Mouse (Mus musculus) heart, embryonic 15.5 days (tissue): ENCODE measurements at regions not wholly inside any gene's neighbourhood (a gene's known extent, or its start where the extent isn't known, plus 50 kb on each side); places are given as distances from the start of the nearest gene placed in this dataset.

ENCODE experiments used
- ATAC-seq: fragments of 200-750 bp; cut with Nextera tagmentation; replicated peaks from 2 replicates; pipeline ENCODE4 v1.8.0; 2017; ENCODE audit warnings: low read depth, moderate TSS enrichment; ENCODE audit not compliant: insufficient number of reproducible peaks, insufficient read depth, low FRiP score
- H3K27ac ChIP-seq: fragments of 300-500 bp; sonication (generic); 2 replicates; pipeline ENCODE4 v1.5.1; 2015; ENCODE audit warnings: mild to moderate bottlenecking, inconsistent platforms
- H3K27me3 ChIP-seq: fragments of 300-500 bp; sonication (generic); 2 replicates; pipeline ENCODE4 v1.6.1; 2015; ENCODE audit warnings: inconsistent platforms
- H3K36me3 ChIP-seq: fragments of 300-500 bp; sonication (generic); 2 replicates; pipeline ENCODE4 v1.6.1; 2015; ENCODE audit warnings: mild to moderate bottlenecking, inconsistent platforms
- H3K4me1 ChIP-seq: fragments of 300-500 bp; sonication (generic); replicated peaks from 2 replicates; pipeline ENCODE4 v1.6.1; 2015; ENCODE audit warnings: inconsistent platforms
- H3K4me2 ChIP-seq: fragments of 300-500 bp; sonication (generic); 2 replicates; pipeline ENCODE4 v1.6.1; 2015; ENCODE audit warnings: inconsistent platforms, mild to moderate bottlenecking, moderate library complexity
- H3K4me3 ChIP-seq: fragments of 300-500 bp; sonication (generic); 2 replicates; pipeline ENCODE4 v1.5.1; 2015; ENCODE audit warnings: mild to moderate bottlenecking, inconsistent platforms
- H3K9ac ChIP-seq: fragments of 300-500 bp; sonication (generic); 2 replicates; pipeline ENCODE4 v1.6.1; 2015; ENCODE audit warnings: mild to moderate bottlenecking, inconsistent platforms
- H3K9me3 ChIP-seq: fragments of 300-500 bp; sonication (generic); replicated peaks from 2 replicates; pipeline ENCODE4 v1.6.1; 2016; ENCODE audit warnings: inconsistent platforms
- WGBS: fragments of 180-500 bp; shearing (Covaris S2); methylation state at CpG from one replicate; pipeline ENCODE4 v1.1.7; 2015; ENCODE audit warnings: mixed read lengths; 5-methylcytosine and 5-hydroxymethylcytosine counted together

GRCm38 (mm10) chr13:119331815-119332214, 96.6 kb upstream of the Paip1 start:
- WGBS, result 93% methylated on average over 3 of the region's 3 CpGs
- H3K9ac ChIP-seq, result no peak overlapping the region
- no peak overlapping the region for H3K4me2 ChIP-seq
- H3K4me3 ChIP-seq, result no peak overlapping the region
- H3K27ac ChIP-seq, result no peak overlapping the region
- H3K9me3 ChIP-seq, result no peaks in the 10 kb centered on the region
- H3K36me3 ChIP-seq, result peaks cover 17% of the 10 kb centered on the region
- no peaks in the 10 kb centered on the region for H3K4me1 ChIP-seq
- no peaks in the 10 kb centered on the region for H3K27me3 ChIP-seq
- ATAC-seq, result no peak

GRCm38 (mm10) chr13:119333915-119334314, 94.5 kb upstream of the Paip1 start:
- WGBS, result 85% methylated on average over 6 of the region's 6 CpGs
- Histone ChIP-seq H3K27ac (no peak overlapping the region), H3K4me2 (no peak overlapping the region), H3K9me3 (no peaks in the 10 kb centered on the region), H3K27me3 (no peaks in the 10 kb centered on the region), H3K36me3 (peaks cover 32% of the 10 kb centered on the region), H3K9ac (no peak overlapping the region), H3K4me1 (no peaks in the 10 kb centered on the region), H3K4me3 (no peak overlapping the region)
- ATAC-seq, result no peak

GRCm38 (mm10) chr13:119337861-119338260, 90.5 kb upstream of the Paip1 start:
- no peaks in the 10 kb centered on the region for H3K9me3 ChIP-seq
- no peaks in the 10 kb centered on the region for H3K27me3 ChIP-seq
- H3K4me2 ChIP-seq, result no peak overlapping the region
- H3K27ac ChIP-seq, result no peak overlapping the region
- ATAC-seq, result no peak
- WGBS, result 77% methylated on average over 5 of the region's 5 CpGs
- H3K4me3 ChIP-seq, result no peak overlapping the region
- H3K4me1 ChIP-seq, result 0 out of 2 replicates have a peak, but pooled peaks cover 2% of the 10 kb centered on the region
- no peak overlapping the region for H3K9ac ChIP-seq
- H3K36me3 ChIP-seq, result peaks cover 43% of the 10 kb centered on the region

- WGBS, result 61% methylated on average over 5 of the region's 5 CpGs
- Histone ChIP-seq H3K27me3 (no peaks in the 10 kb centered on the region), H3K4me3 (no peak overlapping the region), H3K9me3 (no peaks in the 10 kb centered on the region), H3K36me3 (peaks cover 48% of the 10 kb centered on the region), H3K4me2 (no peak overlapping the region), H3K9ac (no peak overlapping the region), H3K4me1 (0 out of 2 replicates have a peak, but pooled peaks cover 2% of the 10 kb centered on the region), H3K27ac (no peak overlapping the region)
- ATAC-seq, result no peak
Observed at GRCm38 (mm10) chr13:119339016-119339415, 89.4 kb upstream of the Paip1 start.

- Histone ChIP-seq H3K4me2 (no peak overlapping the region), H3K27ac (no peak overlapping the region), H3K27me3 (no peaks in the 10 kb centered on the region), H3K36me3 (peaks cover 47% of the 10 kb centered on the region), H3K4me3 (no peak overlapping the region), H3K4me1 (0 out of 2 replicates have a peak, but pooled peaks cover 2% of the 10 kb centered on the region), H3K9ac (no peak overlapping the region), H3K9me3 (no peaks in the 10 kb centered on the region)
- ATAC-seq, result no peak
- WGBS, result 80% methylated on average over 11 of the region's 11 CpGs
Observed at GRCm38 (mm10) chr13:119339762-119340161, 88.6 kb upstream of the Paip1 start.

GRCm38 (mm10) chr13:119341833-119342232, 86.6 kb upstream of the Paip1 start:
- Histone ChIP-seq H3K36me3 (peaks cover 38% of the 10 kb centered on the region), H3K4me1 (0 out of 2 replicates have a peak, but pooled peaks cover 2% of the 10 kb centered on the region), H3K4me2 (no peak overlapping the region), H3K27ac (no peak overlapping the region), H3K27me3 (no peaks in the 10 kb centered on the region), H3K9ac (no peak overlapping the region), H3K9me3 (no peaks in the 10 kb centered on the region), H3K4me3 (no peak overlapping the region)
- WGBS, result 40% methylated on average over 2 of the region's 2 CpGs
- no peak for ATAC-seq

GRCm38 (mm10) chr13:119342761-119343160, 85.6 kb upstream of the Paip1 start:
- WGBS, result 89% methylated on average over 7 of the region's 7 CpGs

GRCm38 (mm10) chr13:119347988-119348387, 80.4 kb upstream of the Paip1 start:
- H3K27me3 ChIP-seq, result no peaks in the 10 kb centered on the region

More at GRCm38 (mm10) chr13:119342761-119343160, 85.6 kb upstream of the Paip1 start:
- peaks cover 32% of the 10 kb centered on the region for H3K36me3 ChIP-seq
- no peak overlapping the region for H3K9ac ChIP-seq
- H3K27me3 ChIP-seq, result no peaks in the 10 kb centered on the region
- H3K4me2 ChIP-seq, result no peak overlapping the region
- no peak for ATAC-seq
- H3K27ac ChIP-seq, result no peak overlapping the region
- no peaks in the 10 kb centered on the region for H3K9me3 ChIP-seq
- H3K4me3 ChIP-seq, result no peak overlapping the region
- H3K4me1 ChIP-seq, result 0 out of 2 replicates have a peak, but pooled peaks cover 2% of the 10 kb centered on the region

GRCm38 (mm10) chr13:119351346-119351745, 77.1 kb upstream of the Paip1 start:
- 66% methylated on average over 13 of the region's 13 CpGs for WGBS
- Histone ChIP-seq H3K9ac (no peak overlapping the region), H3K4me3 (no peak overlapping the region), H3K27ac (no peak overlapping the region), H3K9me3 (no peaks in the 10 kb centered on the region), H3K4me1 (no peaks in the 10 kb centered on the region), H3K36me3 (peaks cover 50% of the 10 kb centered on the region), H3K27me3 (no peaks in the 10 kb centered on the region), H3K4me2 (no peak overlapping the region)
- no peak for ATAC-seq

More at GRCm38 (mm10) chr13:119347988-119348387, 80.4 kb upstream of the Paip1 start:
- no peak overlapping the region for H3K9ac ChIP-seq
- no peak for ATAC-seq
- H3K4me3 ChIP-seq, result no peak overlapping the region
- no peak overlapping the region for H3K27ac ChIP-seq
- 90% methylated on average over 3 of the region's 3 CpGs for WGBS
- no peaks in the 10 kb centered on the region for H3K9me3 ChIP-seq
- peaks cover 30% of the 10 kb centered on the region for H3K36me3 ChIP-seq
- H3K4me1 ChIP-seq, result no peaks in the 10 kb centered on the region
- H3K4me2 ChIP-seq, result no peak overlapping the region

- Histone ChIP-seq H3K9me3 (no peaks in the 10 kb centered on the region), H3K36me3 (peaks cover 66% of the 10 kb centered on the region), H3K9ac (no peak overlapping the region), H3K4me1 (no peaks in the 10 kb centered on the region), H3K4me3 (no peak overlapping the region), H3K27ac (no peak overlapping the region), H3K4me2 (no peak overlapping the region), H3K27me3 (no peaks in the 10 kb centered on the region)
- 78% methylated on average over 3 of the region's 3 CpGs for WGBS
- no peak for ATAC-seq
Observed at GRCm38 (mm10) chr13:119358696-119359095, 69.7 kb upstream of the Paip1 start.

- Histone ChIP-seq H3K4me1 (no peaks in the 10 kb centered on the region), H3K4me2 (no peak overlapping the region), H3K36me3 (peaks cover 53% of the 10 kb centered on the region), H3K27me3 (no peaks in the 10 kb centered on the region), H3K9me3 (no peaks in the 10 kb centered on the region), H3K27ac (no peak overlapping the region), H3K4me3 (no peak overlapping the region), H3K9ac (no peak overlapping the region)
- ATAC-seq, result no peak
- WGBS, result 52% methylated on average over 3 of the region's 3 CpGs
Observed at GRCm38 (mm10) chr13:119363379-119363778, 65.0 kb upstream of the Paip1 start.

- H3K4me1 ChIP-seq, result no peaks in the 10 kb centered on the region
- H3K4me2 ChIP-seq, result no peak overlapping the region
- H3K9me3 ChIP-seq, result no peaks in the 10 kb centered on the region
- no peak overlapping the region for H3K4me3 ChIP-seq
- ATAC-seq, result no peak
- no peak overlapping the region for H3K27ac ChIP-seq
- 86% methylated on average over 5 of the region's 5 CpGs for WGBS
- no peak overlapping the region for H3K9ac ChIP-seq
- peaks cover 59% of the 10 kb centered on the region for H3K36me3 ChIP-seq
- H3K27me3 ChIP-seq, result no peaks in the 10 kb centered on the region
Observed at GRCm38 (mm10) chr13:119364160-119364559, 64.2 kb upstream of the Paip1 start.
